Mouse (Mus musculus) small intestine, adult 2 months (tissue): ENCODE results near the gene Phf5a.

Experiments
- CTCF ChIP-seq: fragments of 200-500 bp; IDR thresholded peaks from 2 replicates; pipeline ENCODE4 v1.5.1; 2012; ENCODE audit warnings: low read depth, mild to moderate bottlenecking, control low read depth, inconsistent platforms, low read length, moderate library complexity, mixed read lengths; ENCODE audit not compliant: insufficient replicate concordance, insufficient read length; ENCODE audit errors: extremely low read depth
- POLR2A ChIP-seq: fragments of 200-500 bp; IDR thresholded peaks from 2 replicates; pipeline ENCODE4 v1.6.1; 2012; ENCODE audit warnings: low read depth, mild to moderate bottlenecking, control low read depth, inconsistent platforms, low read length, moderate library complexity

- TF ChIP-seq CTCF (no peak), POLR2A (no peak)
These were observed 43.0 kb upstream of the Phf5a start for GRCm38 (mm10) chr15:81914668-81915067.
